Mouse (Mus musculus): Measurements from ENCODE around the gene Tspan31. TPM values are rescaled to one million over a fixed set of nuclear protein-coding genes. Genes with fewer than 3 reads are reported as not detected.

Tspan31 gene
- polyA plus RNA-seq, 1 experiment, result 88.3 TPM

- H3K27ac ChIP-seq (ENCODE audit: insufficient read depth, low read length), result no peak within 1 kb of the TSS
- H3K4me3 ChIP-seq (ENCODE audit: insufficient read depth, low read length), result peak within 1 kb of the TSS; percentile 29
- peaks cover 3% of the 10 kb centered on the region; the same call in 1 of the 2 replicates for H3K4me1 ChIP-seq (ENCODE audit: control insufficient read depth, insufficient read depth, low read length)
- TF ChIP-seq POLR2A (IDR thresholded peaks at IDR 0.05; ENCODE audit: extremely low read depth, insufficient read depth, low read length) (no peak), CTCF (IDR thresholded peaks at IDR 0.05; ENCODE audit: extremely low read depth, insufficient read depth, low read length) (no peak)
Measured at GRCm38 (mm10) chr10:127059968-127060916, 9.8 kb downstream of the Tspan31 start, which contains the start of gene March9. TSS of gene March9 (minus strand) at chr10:127060184.

- TF ChIP-seq CTCF (IDR thresholded peaks at IDR 0.05; ENCODE audit: extremely low read depth, insufficient read depth, low read length) (no peak), POLR2A (IDR thresholded peaks at IDR 0.05; ENCODE audit: extremely low read depth, insufficient read depth, low read length) (no peak)
- Histone ChIP-seq H3K27ac (ENCODE audit: insufficient read depth, low read length) (no peak overlapping the region), H3K4me3 (ENCODE audit: insufficient read depth, low read length) (peak overlapping the region; percentile 29), H3K4me1 (ENCODE audit: control insufficient read depth, insufficient read depth, low read length) (peaks cover 1% of the 10 kb centered on the region; the same call in 1 of the 2 replicates)
Measured at GRCm38 (mm10) chr10:127059174-127059967, 10.7 kb downstream of the Tspan31 start.

GRCm38 (mm10) chr10:127058708-127059107, 11.4 kb downstream of the Tspan31 start:
- TF ChIP-seq POLR2A (IDR thresholded peaks at IDR 0.05; ENCODE audit: extremely low read depth, insufficient read depth, low read length) (no peak), CTCF (IDR thresholded peaks at IDR 0.05; ENCODE audit: extremely low read depth, insufficient read depth, low read length) (no peak)
- Histone ChIP-seq H3K4me1 (ENCODE audit: control insufficient read depth, insufficient read depth, low read length) (no peaks in the 10 kb centered on the region; the same call in 1 of the 2 replicates), H3K27ac (ENCODE audit: insufficient read depth, low read length) (no peak overlapping the region), H3K4me3 (ENCODE audit: insufficient read depth, low read length) (peak overlapping the region; percentile 29)

- Histone ChIP-seq H3K27ac (ENCODE audit: insufficient read depth, low read length) (no peak overlapping the region), H3K4me3 (ENCODE audit: insufficient read depth, low read length) (peak overlapping the region; percentile 29; the same call in 1 of the 2 replicates), H3K4me1 (ENCODE audit: control insufficient read depth, insufficient read depth, low read length) (no peaks in the 10 kb centered on the region; the same call in 1 of the 2 replicates)
- TF ChIP-seq CTCF (IDR thresholded peaks at IDR 0.05; ENCODE audit: extremely low read depth, insufficient read depth, low read length) (peak; percentile 84), POLR2A (IDR thresholded peaks at IDR 0.05; ENCODE audit: extremely low read depth, insufficient read depth, low read length) (no peak)
Measured at GRCm38 (mm10) chr10:127058161-127058560, 11.9 kb downstream of the Tspan31 start.

GRCm38 (mm10) chr10:127056490-127056889, 13.6 kb downstream of the Tspan31 start:
- H3K4me3 ChIP-seq (ENCODE audit: insufficient read depth, low read length), result no peak overlapping the region
- TF ChIP-seq CTCF (IDR thresholded peaks at IDR 0.05; ENCODE audit: extremely low read depth, insufficient read depth, low read length) (no peak), POLR2A (IDR thresholded peaks at IDR 0.05; ENCODE audit: extremely low read depth, insufficient read depth, low read length) (no peak)
- H3K4me1 ChIP-seq (ENCODE audit: control insufficient read depth, insufficient read depth, low read length), result no peaks in the 10 kb centered on the region; the same call in 1 of the 2 replicates
- no peak overlapping the region for H3K27ac ChIP-seq (ENCODE audit: insufficient read depth, low read length)

- no peak for TF ChIP-seq POLR2A (IDR thresholded peaks at IDR 0.05; ENCODE audit: extremely low read depth, insufficient read depth, low read length)
- TF ChIP-seq CTCF (IDR thresholded peaks at IDR 0.05; ENCODE audit: extremely low read depth, insufficient read depth, low read length), result no peak
- Histone ChIP-seq H3K27ac (ENCODE audit: insufficient read depth, low read length) (no peak overlapping the region), H3K4me1 (ENCODE audit: control insufficient read depth, insufficient read depth, low read length) (no peaks in the 10 kb centered on the region; the same call in 1 of the 2 replicates), H3K4me3 (ENCODE audit: insufficient read depth, low read length) (no peak overlapping the region)
Measured at GRCm38 (mm10) chr10:127055406-127055805, 14.7 kb downstream of the Tspan31 start.

- H3K4me3 ChIP-seq (ENCODE audit: insufficient read depth, low read length), result no peak overlapping the region
Measured at GRCm38 (mm10) chr10:127054646-127055045, 15.4 kb downstream of the Tspan31 start.

GRCm38 (mm10) chr10:127050119-127050474, 20.0 kb downstream of the Tspan31 start:
- Histone ChIP-seq H3K27ac (ENCODE audit: insufficient read depth, low read length) (no peak overlapping the region), H3K4me1 (ENCODE audit: control insufficient read depth, insufficient read depth, low read length) (no peaks in the 10 kb centered on the region), H3K4me3 (ENCODE audit: insufficient read depth, low read length) (no peak overlapping the region)
- TF ChIP-seq POLR2A (IDR thresholded peaks at IDR 0.05; ENCODE audit: extremely low read depth, insufficient read depth, low read length) (no peak), CTCF (IDR thresholded peaks at IDR 0.05; ENCODE audit: extremely low read depth, insufficient read depth, low read length) (no peak)

More at GRCm38 (mm10) chr10:127054646-127055045, 15.4 kb downstream of the Tspan31 start:
- TF ChIP-seq POLR2A (IDR thresholded peaks at IDR 0.05; ENCODE audit: extremely low read depth, insufficient read depth, low read length) (no peak), CTCF (IDR thresholded peaks at IDR 0.05; ENCODE audit: extremely low read depth, insufficient read depth, low read length) (no peak)
- Histone ChIP-seq H3K27ac (ENCODE audit: insufficient read depth, low read length) (no peak overlapping the region), H3K4me1 (ENCODE audit: control insufficient read depth, insufficient read depth, low read length) (no peaks in the 10 kb centered on the region; the same call in 1 of the 2 replicates)

Measured in cortical plate, adult 2 months (tissue).